Mouse (Mus musculus): ENCODE results near the gene Daxx. TPM values are rescaled to one million over a fixed set of nuclear protein-coding genes. Genes with fewer than 3 reads are reported as not detected.
A peak's percentile ranks its signal among the peaks of the same experiment; 100 is the strongest.
"Not testable (repeated sequence)": the region's sequence is repeated elsewhere in the genome, so short reads cannot be mapped to it uniquely, and the experiment has no call there.

Daxx gene
- polyA plus RNA-seq, 1 experiment, result 129 TPM

DNA sequence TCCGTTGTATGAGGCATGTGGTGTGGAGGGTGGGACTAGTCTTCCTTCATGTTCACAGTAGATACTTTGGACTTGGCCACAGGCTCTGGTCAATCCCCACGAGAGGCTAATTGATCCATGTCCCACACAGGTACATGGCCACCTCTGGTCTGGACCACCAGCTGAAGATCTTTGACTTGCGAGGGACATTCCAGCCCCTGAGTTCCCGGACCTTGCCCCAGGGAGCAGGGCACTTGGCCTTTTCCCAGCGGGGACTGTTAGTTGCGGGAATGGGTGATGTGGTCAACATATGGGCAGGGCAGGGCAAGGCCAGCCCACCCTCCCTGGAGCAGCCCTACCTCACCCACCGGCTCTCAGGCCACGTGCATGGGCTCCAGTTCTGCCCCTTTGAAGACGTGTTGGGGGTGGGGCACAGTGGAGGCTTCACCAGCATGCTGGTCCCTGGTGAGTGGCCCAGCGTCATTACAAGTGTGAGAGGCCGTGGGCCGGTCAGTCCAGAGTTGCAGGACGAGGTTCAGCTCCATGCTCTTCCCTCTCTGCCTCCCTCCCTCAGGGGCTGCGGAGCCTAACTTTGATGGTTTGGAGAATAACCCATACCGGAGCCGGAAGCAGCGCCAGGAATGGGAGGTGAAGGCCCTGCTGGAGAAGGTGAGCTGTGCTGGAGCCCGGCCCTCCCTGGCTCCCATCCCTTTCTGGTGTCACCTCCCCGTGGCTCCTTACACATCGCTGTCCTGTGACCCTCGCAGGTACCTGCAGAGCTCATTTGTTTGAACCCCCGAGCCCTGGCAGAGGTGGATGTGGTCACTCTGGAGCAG, 39.1 kb downstream of the Daxx start:
- Histone ChIP-seq H3K4me1 (replicated peaks; ENCODE audit: control insufficient read depth, insufficient read depth, low read length) (peaks cover 56% of the 10 kb centered on the region), H3K36me3 (ENCODE audit: control insufficient read depth, insufficient read depth, low read length) (peaks cover 6% of the 10 kb centered on the region; the same call in 1 of the 2 replicates), H3K27ac (ENCODE audit: control insufficient read depth, insufficient read depth, low read length) (peak overlapping the region; percentile 40), H3K27me3 (ENCODE audit: control insufficient read depth, insufficient read depth, low read length) (no peaks in the 10 kb centered on the region), H3K4me3 (ENCODE audit: control insufficient read depth, insufficient read depth, low read length) (no peak overlapping the region)
- DNase-seq, result no peak
- 86% methylated on average over 22 of the region's 22 CpGs for WGBS
- TF ChIP-seq POLR2A (IDR thresholded peaks at IDR 0.05; ENCODE audit: control insufficient read depth, extremely low read depth, insufficient read depth, low read length, poor library complexity) (no peak), CTCF (IDR thresholded peaks at IDR 0.05; ENCODE audit: borderline replicate concordance, control insufficient read depth, extremely low read depth, insufficient read depth, low read length, poor library complexity) (no peak)

DNA sequence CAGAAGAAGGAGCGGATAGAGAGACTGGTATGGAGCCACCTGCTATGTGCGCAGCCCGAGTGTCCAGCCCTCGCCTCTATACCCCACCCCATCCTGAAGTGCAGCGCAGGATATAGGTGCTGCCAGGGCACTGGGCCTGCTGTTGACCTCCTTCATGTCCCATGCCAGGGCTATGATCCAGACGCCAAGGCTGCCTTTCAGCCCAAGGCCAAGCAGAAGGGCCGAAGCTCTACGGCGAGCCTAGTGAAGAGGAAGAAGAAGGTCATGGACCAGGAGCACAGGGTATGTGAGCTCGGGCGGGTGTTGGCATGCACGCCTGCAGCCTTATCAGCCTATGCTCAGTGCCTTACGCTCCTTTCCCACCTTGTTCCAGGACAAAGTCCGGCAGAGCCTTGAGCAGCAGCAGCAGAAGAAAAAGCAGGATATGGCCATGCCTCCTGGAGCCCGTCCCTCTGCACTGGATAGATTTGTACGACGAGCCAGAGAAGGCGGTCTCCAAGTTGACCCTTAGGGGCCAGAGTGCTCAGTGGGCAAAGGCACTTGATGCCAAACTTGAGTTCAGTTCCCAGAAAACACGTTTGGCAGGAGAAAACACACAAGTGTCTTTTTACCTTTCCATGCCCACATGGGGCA, 39.8 kb downstream of the Daxx start:
- WGBS, result 96% methylated on average over 19 of the region's 19 CpGs
- H3K36me3 ChIP-seq (ENCODE audit: control insufficient read depth, insufficient read depth, low read length), result peaks cover 7% of the 10 kb centered on the region; the same call in 1 of the 2 replicates
- H3K4me1 ChIP-seq (replicated peaks; ENCODE audit: control insufficient read depth, insufficient read depth, low read length), result peaks cover 56% of the 10 kb centered on the region
- TF ChIP-seq CTCF (IDR thresholded peaks at IDR 0.05; ENCODE audit: borderline replicate concordance, control insufficient read depth, extremely low read depth, insufficient read depth, low read length, poor library complexity) (no peak), POLR2A (IDR thresholded peaks at IDR 0.05; ENCODE audit: control insufficient read depth, extremely low read depth, insufficient read depth, low read length, poor library complexity) (no peak)
- no peaks in the 10 kb centered on the region for H3K27me3 ChIP-seq (ENCODE audit: control insufficient read depth, insufficient read depth, low read length)
- no peak for DNase-seq
- no peak overlapping the region for H3K27ac ChIP-seq (ENCODE audit: control insufficient read depth, insufficient read depth, low read length)
- no peak overlapping the region for H3K4me3 ChIP-seq (ENCODE audit: control insufficient read depth, insufficient read depth, low read length)

DNA sequence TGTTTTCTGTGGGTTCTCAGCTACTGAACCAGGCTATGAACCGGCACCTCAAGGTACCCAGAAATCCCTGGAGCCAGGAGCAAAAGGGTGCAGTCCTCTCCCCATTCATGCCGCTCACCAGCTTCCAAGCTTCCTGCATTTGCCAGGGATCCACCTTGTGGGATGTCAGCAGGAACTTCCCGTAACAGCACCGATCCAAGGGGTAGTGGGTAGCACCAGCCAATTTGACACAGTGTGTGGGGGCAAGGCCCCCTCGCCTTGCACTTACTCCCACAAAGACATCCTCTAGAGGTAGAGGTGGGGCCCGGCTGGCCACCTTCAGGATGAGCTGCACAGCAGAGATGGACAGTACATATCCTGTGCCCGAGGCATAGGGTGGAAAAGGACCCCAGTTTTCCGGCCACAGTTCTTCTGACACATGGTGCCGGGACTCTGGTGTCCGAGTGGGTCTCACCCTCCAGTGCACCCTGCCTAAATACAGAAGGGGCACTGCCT, 41.0 kb downstream of the Daxx start:
- Histone ChIP-seq H3K27ac (ENCODE audit: control insufficient read depth, insufficient read depth, low read length) (no peak overlapping the region), H3K4me1 (replicated peaks; ENCODE audit: control insufficient read depth, insufficient read depth, low read length) (peaks cover 64% of the 10 kb centered on the region), H3K4me3 (ENCODE audit: control insufficient read depth, insufficient read depth, low read length) (peak overlapping the region; percentile 84), H3K36me3 (ENCODE audit: control insufficient read depth, insufficient read depth, low read length) (peaks cover 7% of the 10 kb centered on the region; the same call in 1 of the 2 replicates), H3K27me3 (ENCODE audit: control insufficient read depth, insufficient read depth, low read length) (no peaks in the 10 kb centered on the region)
- no peak for TF ChIP-seq CTCF (IDR thresholded peaks at IDR 0.05; ENCODE audit: borderline replicate concordance, control insufficient read depth, extremely low read depth, insufficient read depth, low read length, poor library complexity)
- no peak for TF ChIP-seq POLR2A (IDR thresholded peaks at IDR 0.05; ENCODE audit: control insufficient read depth, extremely low read depth, insufficient read depth, low read length, poor library complexity)
- DNase-seq, result no peak
- WGBS, result 90% methylated on average over 10 of the region's 10 CpGs

DNA sequence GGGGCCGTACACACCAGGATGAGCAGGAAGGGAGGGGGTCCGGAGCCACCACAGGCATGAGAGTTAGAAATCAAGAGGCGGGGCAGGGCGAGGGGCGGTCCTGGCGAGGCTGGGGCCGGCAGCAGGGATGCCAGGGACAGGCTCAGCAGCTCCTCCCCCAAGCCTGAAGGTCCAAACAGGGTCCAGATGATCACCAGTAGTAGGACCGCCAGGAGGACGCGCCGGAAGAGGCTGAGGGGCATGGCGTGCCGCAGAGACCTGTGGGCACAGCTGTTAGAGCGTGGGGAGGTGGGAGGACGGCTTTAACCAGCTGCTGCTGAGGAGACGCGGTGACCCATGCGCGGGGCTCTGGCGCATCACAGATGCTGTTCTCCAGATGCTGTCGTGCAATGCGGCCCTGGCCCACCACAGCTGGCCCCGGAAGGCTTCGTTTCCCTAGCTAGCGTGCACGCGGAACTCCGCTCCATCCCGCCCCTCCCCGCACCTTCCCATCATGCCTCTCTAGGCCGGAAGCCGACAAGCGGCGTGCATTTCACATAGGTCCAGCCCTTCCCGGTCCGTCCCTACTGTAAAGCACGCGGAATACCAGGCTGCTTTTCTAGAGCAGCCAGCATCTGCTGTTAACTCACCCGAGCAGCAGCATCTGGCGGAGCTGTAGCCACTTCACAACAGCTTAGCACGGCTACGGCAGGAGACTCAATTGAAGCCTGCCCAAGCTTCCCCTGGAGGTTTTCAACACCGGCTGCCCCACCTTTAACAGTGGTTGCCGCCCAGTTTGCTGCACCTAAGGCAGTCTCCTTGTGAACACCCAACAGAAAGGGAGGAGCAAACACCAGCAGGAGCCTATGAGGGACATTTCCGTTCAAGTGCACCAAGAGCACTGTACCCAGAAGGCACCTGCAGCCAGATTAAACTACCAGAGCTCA, 42.1 kb downstream of the Daxx start, which contains the start of gene B3galt4:
Gene B3galt4, minus strand, starts transcription at position 468 of the 926 bp plus-strand sequence.
- H3K4me1 ChIP-seq (replicated peaks; ENCODE audit: control insufficient read depth, insufficient read depth, low read length), result peaks cover 64% of the 10 kb centered on the region
- WGBS, result under 1% methylated on average over 45 of the region's 45 CpGs
- peak within 1 kb of the TSS; percentile 84 for H3K4me3 ChIP-seq (ENCODE audit: control insufficient read depth, insufficient read depth, low read length)
- peak; percentile 79 for DNase-seq
- H3K27ac ChIP-seq (ENCODE audit: control insufficient read depth, insufficient read depth, low read length), result peak within 1 kb of the TSS; percentile 55
- H3K36me3 ChIP-seq (ENCODE audit: control insufficient read depth, insufficient read depth, low read length), result peaks cover 7% of the 10 kb centered on the region; the same call in 1 of the 2 replicates
- no peaks in the 10 kb centered on the region for H3K27me3 ChIP-seq (ENCODE audit: control insufficient read depth, insufficient read depth, low read length)
- TF ChIP-seq POLR2A (IDR thresholded peaks at IDR 0.05; ENCODE audit: control insufficient read depth, extremely low read depth, insufficient read depth, low read length, poor library complexity) (peak; percentile 77), CTCF (IDR thresholded peaks at IDR 0.05; ENCODE audit: borderline replicate concordance, control insufficient read depth, extremely low read depth, insufficient read depth, low read length, poor library complexity) (peak; percentile 27; the same call in 1 of the 2 replicates)

DNA sequence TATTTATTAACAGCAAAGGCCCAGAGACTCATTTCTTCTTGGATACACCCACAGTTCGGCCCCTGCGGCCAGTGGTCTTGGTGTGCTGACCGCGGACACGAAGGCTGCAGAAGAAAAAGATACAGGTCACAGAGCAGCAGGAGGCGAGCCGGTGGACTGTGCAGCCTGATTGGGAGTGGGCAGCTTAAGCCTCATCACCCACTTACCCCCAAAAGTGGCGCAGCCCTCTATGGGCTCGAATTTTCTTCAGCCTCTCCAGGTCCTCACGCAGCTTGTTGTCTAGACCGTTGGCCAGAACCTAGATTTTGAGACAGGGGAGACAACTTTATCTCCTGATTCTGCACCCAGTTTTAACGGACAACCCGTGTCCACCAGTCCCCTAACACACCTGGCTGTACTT, 42.8 kb downstream of the Daxx start:
- 88% methylated on average over 13 of the region's 13 CpGs for WGBS
- Histone ChIP-seq H3K4me1 (replicated peaks; ENCODE audit: control insufficient read depth, insufficient read depth, low read length) (peaks cover 58% of the 10 kb centered on the region), H3K27ac (ENCODE audit: control insufficient read depth, insufficient read depth, low read length) (peak overlapping the region; percentile 25; the same call in 1 of the 2 replicates)
- H3K4me3 ChIP-seq (ENCODE audit: control insufficient read depth, insufficient read depth, low read length); H3K27me3 ChIP-seq (ENCODE audit: control insufficient read depth, insufficient read depth, low read length); DNase-seq; H3K36me3 ChIP-seq (ENCODE audit: control insufficient read depth, insufficient read depth, low read length): not testable (repeated sequence)

DNA sequence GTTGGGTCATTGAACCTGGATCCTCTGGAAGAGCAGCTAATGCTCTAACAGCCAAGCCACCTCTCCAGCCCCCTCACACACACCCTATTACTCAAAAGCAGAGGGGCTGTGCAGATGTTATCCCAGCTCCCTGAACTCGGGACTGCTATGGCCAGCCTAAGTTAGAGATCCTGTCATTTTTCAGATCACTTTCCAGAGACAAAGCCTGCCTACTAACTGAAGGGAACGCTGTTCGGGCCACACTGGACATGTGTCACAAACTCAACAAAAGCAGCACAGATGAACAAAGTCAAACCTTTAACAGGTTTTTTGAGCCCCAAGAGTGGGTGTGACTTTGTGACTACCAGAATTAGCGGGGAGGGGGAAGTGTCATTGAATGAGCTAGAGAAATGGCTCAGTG, 43.7 kb downstream of the Daxx start:
- no peak for TF ChIP-seq POLR2A (IDR thresholded peaks at IDR 0.05; ENCODE audit: control insufficient read depth, extremely low read depth, insufficient read depth, low read length, poor library complexity)
- no peak for TF ChIP-seq CTCF (IDR thresholded peaks at IDR 0.05; ENCODE audit: borderline replicate concordance, control insufficient read depth, extremely low read depth, insufficient read depth, low read length, poor library complexity)
- no peak for DNase-seq
- H3K4me1 ChIP-seq (replicated peaks; ENCODE audit: control insufficient read depth, insufficient read depth, low read length), result peaks cover 50% of the 10 kb centered on the region
- H3K27ac ChIP-seq (ENCODE audit: control insufficient read depth, insufficient read depth, low read length), result no peak overlapping the region
- H3K27me3 ChIP-seq (ENCODE audit: control insufficient read depth, insufficient read depth, low read length), result no peaks in the 10 kb centered on the region
- H3K36me3 ChIP-seq (ENCODE audit: control insufficient read depth, insufficient read depth, low read length), result peaks cover 7% of the 10 kb centered on the region; the same call in 1 of the 2 replicates
- 88% methylated on average over 4 of the region's 4 CpGs for WGBS
- H3K4me3 ChIP-seq (ENCODE audit: control insufficient read depth, insufficient read depth, low read length), result no peak overlapping the region

All from thymus, adult 2 months (tissue).